Mouse (Mus musculus) intestine, postnatal 0 days (tissue): Measurements from ENCODE around the gene Gm8104. TPM values are rescaled to one million over a fixed set of nuclear protein-coding genes. Genes with fewer than 3 reads are reported as not detected.
"Not testable (repeated sequence)": the region's sequence is repeated elsewhere in the genome, so short reads cannot be mapped to it uniquely, and the experiment has no call there.

Experiments
- ATAC-seq: fragments of 200-750 bp; cut with Nextera tagmentation; 2 replicates; pipeline ENCODE4 v1.8.0; 2017; ENCODE audit warnings: mild to moderate bottlenecking, moderate TSS enrichment, moderate library complexity
- H3K27ac ChIP-seq: fragments of 300-500 bp; sonication (generic); 2 replicates; pipeline ENCODE4 v1.5.1; 2014; ENCODE audit warnings: mild to moderate bottlenecking, low read depth, low read length, moderate library complexity
- H3K27me3 ChIP-seq: fragments of 300-500 bp; sonication (generic); replicated peaks from 2 replicates; pipeline ENCODE4 v1.6.1; 2014; ENCODE audit warnings: low read length, mixed read lengths; ENCODE audit not compliant: control insufficient read depth, insufficient read depth
- H3K36me3 ChIP-seq: fragments of 300-500 bp; sonication (generic); 2 replicates; pipeline ENCODE4 v1.6.1; 2014; ENCODE audit warnings: mild to moderate bottlenecking, moderate library complexity; ENCODE audit not compliant: control insufficient read depth, insufficient read depth
- H3K4me1 ChIP-seq: fragments of 300-500 bp; sonication (generic); replicated peaks from 2 replicates; pipeline ENCODE4 v1.6.1; 2014; ENCODE audit warnings: antibody characterized with exemption, low read length, mixed read lengths; ENCODE audit not compliant: control insufficient read depth, insufficient read depth
- H3K4me2 ChIP-seq: fragments of 300-500 bp; sonication (generic); replicated peaks from 2 replicates; pipeline ENCODE4 v1.6.1; 2014; ENCODE audit warnings: low read depth, mild to moderate bottlenecking, moderate library complexity
- H3K4me3 ChIP-seq: fragments of 300-500 bp; sonication (generic); 2 replicates; pipeline ENCODE4 v1.5.1; 2014; ENCODE audit warnings: low read depth, low read length
- H3K9ac ChIP-seq: fragments of 300-500 bp; sonication (generic); 2 replicates; pipeline ENCODE4 v1.6.1; 2014; ENCODE audit warnings: mild to moderate bottlenecking, low read depth, low read length
- H3K9me3 ChIP-seq: fragments of 300-500 bp; sonication (generic); 2 replicates; pipeline ENCODE4 v1.6.1; 2016; ENCODE audit warnings: mixed run types; ENCODE audit not compliant: control insufficient read depth
- WGBS: fragments of 180-500 bp; shearing (Covaris S2); extraction: QIAGEN DNeasy Blood & Tissue Kit; methylation state at CpG from one replicate; pipeline ENCODE4 v1.1.7; 2014; 5-methylcytosine and 5-hydroxymethylcytosine counted together
- polyA plus RNA-seq: library from polyadenylated mRNA; unstranded; fragments of >200 nt; fragmentation: Nextera tagmentation; extraction: Ambion mirVana; gene quantifications from 2 replicates; pipeline ENCODE4 v1.2.1, GENCODE M21; 2015

Gm8104 gene
- polyA plus RNA-seq = not detected in 2 replicates

GRCm38 (mm10) chr14:43100301-43100700, at the start of gene Gm8104:
Gene Gm8104, plus strand, starts transcription at chr14:43100601.
- not testable (repeated sequence) for H3K4me3 ChIP-seq

GRCm38 (mm10) chr14:43058063-43058462, 42.3 kb upstream of the Gm8104 start:
- H3K9ac ChIP-seq, H3K9me3 ChIP-seq, H3K4me2 ChIP-seq, H3K27me3 ChIP-seq, H3K27ac ChIP-seq, H3K4me3 ChIP-seq, ATAC-seq, H3K36me3 ChIP-seq, H3K4me1 ChIP-seq: not testable (repeated sequence)
- WGBS = 77% methylated on average over 3 of the region's 3 CpGs

More at GRCm38 (mm10) chr14:43100301-43100700, at the start of gene Gm8104:
- H3K9me3 ChIP-seq, H3K4me2 ChIP-seq, H3K4me1 ChIP-seq, ATAC-seq, H3K36me3 ChIP-seq, H3K27me3 ChIP-seq, H3K27ac ChIP-seq, H3K9ac ChIP-seq: not testable (repeated sequence)
- whole genome bisulfite sequencing = 80% methylated on average over 3 of the region's 3 CpGs

- 69% methylated on average over 4 of the region's 4 CpGs for WGBS
- H3K27me3 ChIP-seq, H3K36me3 ChIP-seq, H3K9me3 ChIP-seq, H3K9ac ChIP-seq, H3K4me3 ChIP-seq, ATAC-seq, H3K27ac ChIP-seq, H3K4me2 ChIP-seq, H3K4me1 ChIP-seq: not testable (repeated sequence)
Observed at GRCm38 (mm10) chr14:43060179-43060578, 40.2 kb upstream of the Gm8104 start.

- not testable (repeated sequence) for H3K9me3 ChIP-seq, H3K9ac ChIP-seq, H3K4me2 ChIP-seq, H3K4me3 ChIP-seq, H3K36me3 ChIP-seq, ATAC-seq, H3K4me1 ChIP-seq, H3K27ac ChIP-seq, H3K27me3 ChIP-seq
- 83% methylated on average over 2 of the region's 2 CpGs for WGBS
Observed at GRCm38 (mm10) chr14:43076543-43076942, 23.9 kb upstream of the Gm8104 start, which contains the start of gene Gm8094. Gene Gm8094, minus strand, starts transcription at chr14:43076643.

- not testable (repeated sequence) for H3K4me1 ChIP-seq, H3K4me3 ChIP-seq, H3K36me3 ChIP-seq, ATAC-seq, H3K4me2 ChIP-seq, H3K9ac ChIP-seq, H3K27ac ChIP-seq, H3K9me3 ChIP-seq, H3K27me3 ChIP-seq
- WGBS = 55% methylated on average over 1 of the region's 1 CpGs
Observed at GRCm38 (mm10) chr14:43084936-43085730, 15.3 kb upstream of the Gm8104 start.

- H3K27me3 ChIP-seq, H3K36me3 ChIP-seq, H3K9me3 ChIP-seq, H3K4me2 ChIP-seq, ATAC-seq, H3K4me1 ChIP-seq, H3K9ac ChIP-seq, H3K27ac ChIP-seq, H3K4me3 ChIP-seq: not testable (repeated sequence)
- 30% methylated on average over 1 of the region's 14 CpGs for WGBS
Observed at GRCm38 (mm10) chr14:43089103-43089919, 11.1 kb upstream of the Gm8104 start.

GRCm38 (mm10) chr14:43119673-43120072, 19.3 kb downstream of the Gm8104 start:
- not testable (repeated sequence) for H3K36me3 ChIP-seq, H3K4me2 ChIP-seq, H3K27me3 ChIP-seq, H3K4me3 ChIP-seq, ATAC-seq, H3K4me1 ChIP-seq, H3K9ac ChIP-seq, H3K27ac ChIP-seq, H3K9me3 ChIP-seq
- 90% methylated on average over 1 of the region's 3 CpGs for whole genome bisulfite sequencing

- not testable (repeated sequence) for H3K4me2 ChIP-seq, H3K4me1 ChIP-seq, H3K27ac ChIP-seq, H3K36me3 ChIP-seq, H3K9me3 ChIP-seq, H3K4me3 ChIP-seq, H3K9ac ChIP-seq, H3K27me3 ChIP-seq, ATAC-seq
Observed at GRCm38 (mm10) chr14:43126286-43126685, 25.9 kb downstream of the Gm8104 start.
